Mouse (Mus musculus): ENCODE measurements around the gene Srsf10. TPM values are rescaled to one million over a fixed set of nuclear protein-coding genes. Genes with fewer than 3 reads are reported as not detected.

Gene Srsf10
- polyA plus RNA-seq, 1 experiment = 72.8 TPM

DNA sequence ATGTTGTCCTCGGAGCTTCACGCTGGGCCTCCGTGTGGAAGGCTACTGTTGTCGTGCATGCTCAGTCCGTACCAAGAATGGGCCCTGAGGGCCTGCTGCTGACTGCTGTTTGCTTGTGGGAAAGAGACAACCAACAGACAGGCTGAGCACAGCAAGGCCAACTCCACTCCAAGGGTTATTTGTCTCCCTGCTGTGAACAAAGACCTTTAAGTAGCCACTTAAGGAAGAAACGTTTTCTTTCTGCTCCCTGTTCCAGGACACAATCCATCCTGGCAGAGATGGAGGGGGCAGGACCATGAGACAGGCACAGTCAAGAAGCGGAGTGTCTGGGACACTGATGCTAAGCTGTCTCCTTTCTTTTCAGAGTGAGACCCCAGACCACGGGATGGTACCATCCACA, 31.3 kb upstream of the Srsf10 start:
- Histone ChIP-seq H3K4me3 (ENCODE audit: control insufficient read depth, low read depth, low read length) (no peak overlapping the region), H3K27me3 (ENCODE audit: control insufficient read depth, insufficient read depth, low read length) (no peaks in the 10 kb centered on the region), H3K4me1 (ENCODE audit: control insufficient read depth, insufficient read depth, low read length) (peaks cover 12% of the 10 kb centered on the region), H3K36me3 (ENCODE audit: control insufficient read depth, insufficient read depth, low read length) (no peaks in the 10 kb centered on the region), H3K27ac (ENCODE audit: control insufficient read depth, insufficient read depth, low read depth, low read length) (no peak overlapping the region)
- TF ChIP-seq POLR2A (IDR thresholded peaks at IDR 0.05; ENCODE audit: control insufficient read depth, low read depth, low read length) (no peak), CTCF (IDR thresholded peaks at IDR 0.05; ENCODE audit: control insufficient read depth, insufficient read depth, insufficient replicate concordance, low read depth, low read length) (no peak)

DNA sequence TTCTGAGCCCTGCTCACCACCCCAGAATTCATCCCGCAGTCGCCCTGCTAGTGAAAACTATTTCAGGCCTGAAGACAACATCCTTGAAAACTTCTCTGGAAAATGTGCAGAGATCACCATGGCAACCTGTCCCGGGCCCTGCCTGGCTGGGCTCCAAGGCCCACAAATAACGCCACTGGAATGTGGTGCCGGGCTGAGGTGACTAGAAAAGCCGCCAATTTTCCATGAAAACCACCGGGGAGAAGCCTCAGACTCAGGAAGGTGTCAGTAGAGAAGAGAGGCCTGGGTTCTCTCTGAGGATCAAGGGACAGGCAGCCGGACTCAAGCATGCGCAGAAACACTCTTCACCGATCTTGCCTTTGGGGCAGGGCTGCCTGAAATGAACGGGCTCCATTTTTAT, 27.1 kb upstream of the Srsf10 start:
- H3K4me1 ChIP-seq (ENCODE audit: control insufficient read depth, insufficient read depth, low read length) = peaks cover 10% of the 10 kb centered on the region
- H3K36me3 ChIP-seq (ENCODE audit: control insufficient read depth, insufficient read depth, low read length) = no peaks in the 10 kb centered on the region
- TF ChIP-seq CTCF (IDR thresholded peaks at IDR 0.05; ENCODE audit: control insufficient read depth, insufficient read depth, insufficient replicate concordance, low read depth, low read length) = no peak
- TF ChIP-seq POLR2A (IDR thresholded peaks at IDR 0.05; ENCODE audit: control insufficient read depth, low read depth, low read length) = peak; percentile 47
- H3K4me3 ChIP-seq (ENCODE audit: control insufficient read depth, low read depth, low read length) = peak overlapping the region; percentile 84
- peak overlapping the region; percentile 75 for H3K27ac ChIP-seq (ENCODE audit: control insufficient read depth, insufficient read depth, low read depth, low read length)
- H3K27me3 ChIP-seq (ENCODE audit: control insufficient read depth, insufficient read depth, low read length) = no peaks in the 10 kb centered on the region

DNA sequence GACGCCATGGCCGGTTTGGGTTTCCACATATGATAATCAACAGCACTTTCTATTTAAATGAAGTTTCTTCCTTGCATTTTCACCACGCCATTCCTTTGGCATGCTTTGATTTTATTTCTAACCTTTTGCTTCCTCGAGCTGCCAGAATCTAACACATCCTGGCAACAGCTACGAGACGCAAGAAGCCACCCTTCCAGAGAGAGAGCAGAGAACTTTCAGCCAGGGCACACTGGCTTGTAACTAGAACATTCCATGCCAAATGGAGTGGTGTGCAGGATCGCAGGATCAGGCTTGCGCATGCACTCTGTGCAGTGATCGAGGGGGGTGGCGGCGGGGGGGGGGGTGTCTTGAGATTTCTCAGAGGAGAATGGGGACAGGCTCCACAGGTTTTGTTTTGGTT, 23.5 kb upstream of the Srsf10 start:
- Histone ChIP-seq H3K4me3 (ENCODE audit: control insufficient read depth, low read depth, low read length) (no peak overlapping the region), H3K27me3 (ENCODE audit: control insufficient read depth, insufficient read depth, low read length) (no peaks in the 10 kb centered on the region), H3K27ac (ENCODE audit: control insufficient read depth, insufficient read depth, low read depth, low read length) (peak overlapping the region; percentile 89), H3K36me3 (ENCODE audit: control insufficient read depth, insufficient read depth, low read length) (no peaks in the 10 kb centered on the region), H3K4me1 (ENCODE audit: control insufficient read depth, insufficient read depth, low read length) (peaks cover 14% of the 10 kb centered on the region)
- TF ChIP-seq CTCF (IDR thresholded peaks at IDR 0.05; ENCODE audit: control insufficient read depth, insufficient read depth, insufficient replicate concordance, low read depth, low read length) = no peak
- TF ChIP-seq POLR2A (IDR thresholded peaks at IDR 0.05; ENCODE audit: control insufficient read depth, low read depth, low read length) = no peak

DNA sequence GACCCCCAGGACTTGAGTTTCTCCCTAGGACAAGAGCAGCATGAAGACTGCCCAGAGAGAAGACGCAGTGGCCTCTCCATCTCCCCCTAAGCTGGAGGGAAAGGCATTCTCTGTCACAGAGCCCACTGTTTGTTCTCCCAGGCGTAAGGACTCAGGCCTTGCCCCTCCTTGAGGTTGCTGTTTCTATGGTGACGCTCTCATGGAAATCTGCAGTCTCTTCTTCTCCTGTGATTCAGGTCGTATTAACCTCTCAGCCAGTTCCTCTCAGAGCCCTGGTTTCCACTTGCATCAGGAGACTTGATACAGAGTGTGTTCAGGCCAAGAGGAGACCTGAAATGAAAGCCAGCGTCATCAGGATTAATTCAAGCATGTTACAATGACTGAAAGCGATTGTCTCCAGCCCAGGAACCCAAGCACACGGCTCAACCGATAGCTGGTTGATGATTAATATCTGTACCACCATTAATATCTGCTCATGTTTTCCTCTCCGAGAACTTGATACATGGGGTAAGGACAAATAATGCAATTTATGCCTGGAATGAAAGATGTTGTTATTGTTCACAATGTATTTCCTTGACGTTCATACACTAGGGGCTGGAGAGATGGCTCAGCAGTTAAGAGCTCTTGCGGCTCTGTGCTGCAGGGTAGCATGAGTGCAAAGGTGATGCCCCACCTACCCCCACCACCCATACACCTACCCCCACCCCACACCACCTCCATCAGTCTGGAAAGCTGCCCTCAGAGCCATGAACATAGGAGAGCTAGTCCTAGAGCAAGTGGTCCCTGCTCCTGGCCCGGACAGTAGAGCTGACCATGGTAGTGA, 22.0 kb upstream of the Srsf10 start:
- peak overlapping the region; percentile 18; the same call in 1 of the 2 replicates for H3K27ac ChIP-seq (ENCODE audit: control insufficient read depth, insufficient read depth, low read depth, low read length)
- no peak overlapping the region for H3K4me3 ChIP-seq (ENCODE audit: control insufficient read depth, low read depth, low read length)
- no peaks in the 10 kb centered on the region for H3K27me3 ChIP-seq (ENCODE audit: control insufficient read depth, insufficient read depth, low read length)
- H3K36me3 ChIP-seq (ENCODE audit: control insufficient read depth, insufficient read depth, low read length) = no peaks in the 10 kb centered on the region
- TF ChIP-seq POLR2A (IDR thresholded peaks at IDR 0.05; ENCODE audit: control insufficient read depth, low read depth, low read length) (no peak), CTCF (IDR thresholded peaks at IDR 0.05; ENCODE audit: control insufficient read depth, insufficient read depth, insufficient replicate concordance, low read depth, low read length) (no peak)
- H3K4me1 ChIP-seq (ENCODE audit: control insufficient read depth, insufficient read depth, low read length) = peaks cover 12% of the 10 kb centered on the region

DNA sequence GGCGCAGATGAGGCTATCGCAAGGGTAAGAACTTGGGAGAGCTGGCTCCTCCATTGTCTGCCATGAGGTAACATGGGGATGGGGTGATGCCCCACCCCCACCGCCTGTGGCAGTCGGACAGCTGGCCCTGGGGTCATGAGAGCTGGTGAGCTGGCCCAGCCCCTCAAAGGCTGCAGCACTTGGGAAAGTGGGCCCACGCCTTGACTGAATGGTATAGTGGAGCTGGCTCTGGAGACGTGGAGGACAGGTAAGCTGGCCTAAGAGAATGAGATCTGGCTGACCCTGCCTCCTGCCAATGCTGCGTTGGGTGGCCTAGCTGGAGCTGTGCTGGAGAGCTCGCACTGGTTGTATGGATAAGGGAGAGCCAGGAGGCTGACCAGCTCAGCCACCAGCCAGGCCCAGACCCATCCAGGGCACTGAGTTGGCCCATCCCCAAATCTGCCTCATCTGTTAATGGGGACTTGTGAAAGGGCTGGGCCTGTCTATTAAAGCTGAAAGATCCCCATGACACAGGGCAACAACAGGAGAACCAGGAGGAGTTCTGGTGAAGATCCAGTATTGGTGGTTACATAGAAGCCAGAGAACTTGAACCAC, 21.3 kb upstream of the Srsf10 start:
- Histone ChIP-seq H3K27ac (ENCODE audit: control insufficient read depth, insufficient read depth, low read depth, low read length) (no peak overlapping the region), H3K4me3 (ENCODE audit: control insufficient read depth, low read depth, low read length) (no peak overlapping the region), H3K4me1 (ENCODE audit: control insufficient read depth, insufficient read depth, low read length) (peaks cover 13% of the 10 kb centered on the region), H3K36me3 (ENCODE audit: control insufficient read depth, insufficient read depth, low read length) (no peaks in the 10 kb centered on the region), H3K27me3 (ENCODE audit: control insufficient read depth, insufficient read depth, low read length) (no peaks in the 10 kb centered on the region)
- TF ChIP-seq CTCF (IDR thresholded peaks at IDR 0.05; ENCODE audit: control insufficient read depth, insufficient read depth, insufficient replicate concordance, low read depth, low read length) = no peak
- no peak for TF ChIP-seq POLR2A (IDR thresholded peaks at IDR 0.05; ENCODE audit: control insufficient read depth, low read depth, low read length)

DNA sequence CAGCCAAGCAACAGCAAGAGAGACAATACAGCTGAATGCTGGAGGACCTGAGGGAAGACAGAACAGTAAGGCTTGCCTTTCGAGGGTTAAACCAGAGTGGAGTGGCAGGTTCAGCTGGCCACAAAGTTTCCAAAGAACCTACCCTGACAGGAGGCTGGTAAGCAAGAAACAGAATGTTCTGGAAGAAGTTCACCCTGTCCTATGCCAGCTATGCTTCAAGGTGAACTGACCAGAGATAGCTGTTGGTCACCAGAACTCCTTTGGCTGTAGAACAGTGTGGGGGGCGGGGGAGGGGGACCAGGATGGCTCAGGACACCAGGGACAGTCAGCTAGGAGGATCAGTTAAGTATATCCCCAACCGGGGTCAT, 16.6 kb upstream of the Srsf10 start:
- TF ChIP-seq CTCF (IDR thresholded peaks at IDR 0.05; ENCODE audit: control insufficient read depth, insufficient read depth, insufficient replicate concordance, low read depth, low read length) = no peak
- TF ChIP-seq POLR2A (IDR thresholded peaks at IDR 0.05; ENCODE audit: control insufficient read depth, low read depth, low read length) = 0 out of 2 replicates have a peak, but pooled peaks have one; percentile 16
- Histone ChIP-seq H3K4me1 (ENCODE audit: control insufficient read depth, insufficient read depth, low read length) (peaks cover 21% of the 10 kb centered on the region), H3K27me3 (ENCODE audit: control insufficient read depth, insufficient read depth, low read length) (no peaks in the 10 kb centered on the region), H3K36me3 (ENCODE audit: control insufficient read depth, insufficient read depth, low read length) (no peaks in the 10 kb centered on the region), H3K4me3 (ENCODE audit: control insufficient read depth, low read depth, low read length) (no peak overlapping the region; the same call in 1 of the 2 replicates), H3K27ac (ENCODE audit: control insufficient read depth, insufficient read depth, low read depth, low read length) (peak overlapping the region; percentile 73)

DNA sequence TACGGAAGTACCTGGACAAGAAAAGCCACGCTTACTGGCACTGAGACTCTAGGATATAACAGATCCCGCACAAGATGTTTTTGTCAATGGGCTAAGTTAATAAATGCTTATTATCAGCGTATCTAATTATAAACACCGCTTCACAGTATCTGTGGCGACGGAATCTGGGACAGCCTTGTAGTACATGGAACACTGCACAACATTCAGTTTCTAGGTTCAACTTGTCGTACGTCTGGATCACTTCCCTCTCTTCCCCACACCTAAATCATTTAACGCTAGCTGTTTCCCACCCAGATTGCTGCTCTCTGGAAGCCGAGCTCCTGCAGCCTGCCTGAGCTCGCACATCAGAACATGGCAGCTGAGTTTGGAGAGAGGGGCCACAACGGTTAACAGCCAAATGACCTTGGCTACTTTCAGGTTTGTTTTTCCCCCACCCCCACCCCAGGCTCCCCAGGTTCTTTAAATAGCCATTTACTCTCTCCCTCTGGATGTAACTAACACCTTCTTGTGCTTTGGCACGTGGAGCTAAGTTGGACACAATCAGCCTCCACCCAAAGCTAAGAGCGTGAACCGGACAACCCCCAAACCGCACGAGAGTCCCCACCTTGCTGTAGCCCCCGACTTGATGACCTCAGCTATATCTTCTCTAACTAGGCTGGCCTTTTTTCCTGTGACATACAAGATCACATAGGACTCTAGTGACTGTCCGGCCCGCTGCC, 16.1 kb upstream of the Srsf10 start:
- peaks cover 17% of the 10 kb centered on the region for H3K4me1 ChIP-seq (ENCODE audit: control insufficient read depth, insufficient read depth, low read length)
- no peaks in the 10 kb centered on the region for H3K27me3 ChIP-seq (ENCODE audit: control insufficient read depth, insufficient read depth, low read length)
- peak overlapping the region; percentile 47 for H3K27ac ChIP-seq (ENCODE audit: control insufficient read depth, insufficient read depth, low read depth, low read length)
- no peak overlapping the region for H3K4me3 ChIP-seq (ENCODE audit: control insufficient read depth, low read depth, low read length)
- H3K36me3 ChIP-seq (ENCODE audit: control insufficient read depth, insufficient read depth, low read length) = no peaks in the 10 kb centered on the region
- TF ChIP-seq CTCF (IDR thresholded peaks at IDR 0.05; ENCODE audit: control insufficient read depth, insufficient read depth, insufficient replicate concordance, low read depth, low read length) (no peak), POLR2A (IDR thresholded peaks at IDR 0.05; ENCODE audit: control insufficient read depth, low read depth, low read length) (no peak)

All from testis, adult 2 months (tissue).